Mouse (Mus musculus): ENCODE measurements around the gene Schip1.
"Not testable (repeated sequence)": the region's sequence is repeated elsewhere in the genome, so short reads cannot be mapped to it uniquely, and the experiment has no call there.

DNA sequence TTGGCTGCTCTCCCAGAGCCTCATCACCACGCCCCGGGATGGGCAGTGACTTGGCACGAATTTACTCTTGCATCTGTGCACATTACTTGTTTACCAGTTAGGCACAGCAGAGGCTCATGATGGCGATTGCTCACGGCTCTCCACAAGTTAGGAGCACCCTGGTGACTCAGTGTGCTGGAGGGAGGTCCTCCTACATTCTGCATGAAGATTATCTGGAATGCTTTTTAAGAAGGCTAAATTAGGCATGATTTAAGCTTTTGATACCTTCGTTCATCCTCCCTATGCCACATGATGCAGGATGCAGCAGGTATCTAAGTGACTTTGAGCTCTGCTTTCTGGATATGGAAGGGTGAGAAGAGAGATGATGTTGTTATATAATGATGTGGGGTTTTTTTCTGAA is 35.0 kb downstream of the Schip1 start:
- TF ChIP-seq CTCF (IDR thresholded peaks at IDR 0.05; ENCODE audit: control insufficient read depth, insufficient read depth, insufficient replicate concordance, low read depth, low read length); POLR2A (IDR thresholded peaks at IDR 0.05; ENCODE audit: control insufficient read depth, low read depth, low read length): not testable (repeated sequence)

Measured in testis, adult 2 months (tissue).